Mouse (Mus musculus) cerebellum, postnatal 10 days (tissue): ENCODE data around the gene Samd4.
A peak's percentile ranks its signal among the peaks of the same experiment; 100 is the strongest.

ENCODE experiments used
- DNase-seq, 2 experiments: peaks; one replicate each; pipeline ENCODE4 v3.0.0; 2021; ENCODE audit warnings: mixed read lengths in 2 of 2

The Samd4 gene

DNA sequence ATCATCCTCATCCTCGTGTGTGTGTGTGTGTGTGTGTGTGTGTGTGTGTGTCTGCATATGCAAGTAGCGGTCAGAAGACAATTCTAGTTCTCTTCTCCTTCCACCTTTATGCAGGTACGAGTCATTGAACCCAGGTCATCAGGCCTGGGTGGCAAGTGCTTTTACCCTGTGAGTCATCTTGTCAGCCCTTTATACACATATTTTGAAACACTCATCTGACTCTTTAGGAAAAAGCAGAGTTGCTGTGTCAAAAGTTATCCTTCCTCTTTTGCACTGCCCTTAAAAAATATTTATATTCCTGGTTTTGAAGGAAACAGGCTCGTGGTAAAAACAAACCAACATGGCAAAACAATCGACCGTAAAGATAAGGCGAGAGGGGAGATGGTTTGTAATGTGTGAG, 29.8 kb downstream of the Samd4 start:
- DNase-seq = no peak

DNA sequence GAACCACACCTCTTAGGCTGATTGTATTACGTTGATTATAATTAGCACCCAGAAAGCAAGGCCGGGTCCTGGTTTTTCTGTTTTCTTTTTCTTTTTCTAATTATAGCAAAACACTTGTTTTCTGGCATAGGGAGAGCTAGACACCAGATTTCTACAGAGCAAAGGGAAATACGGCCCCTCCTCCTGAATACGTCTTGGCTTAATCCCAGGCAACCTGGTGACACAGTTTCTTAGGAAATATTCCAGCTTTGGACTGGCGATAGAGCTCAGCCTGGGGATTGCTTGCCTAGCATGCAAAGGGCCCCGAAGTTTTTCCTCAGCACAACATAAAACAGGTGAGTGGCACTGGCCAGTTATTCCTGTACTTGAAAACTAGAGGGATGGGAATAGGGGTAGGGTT, 31.7 kb downstream of the Samd4 start:
- DNase-seq = peak; percentile 75 to 82

DNA sequence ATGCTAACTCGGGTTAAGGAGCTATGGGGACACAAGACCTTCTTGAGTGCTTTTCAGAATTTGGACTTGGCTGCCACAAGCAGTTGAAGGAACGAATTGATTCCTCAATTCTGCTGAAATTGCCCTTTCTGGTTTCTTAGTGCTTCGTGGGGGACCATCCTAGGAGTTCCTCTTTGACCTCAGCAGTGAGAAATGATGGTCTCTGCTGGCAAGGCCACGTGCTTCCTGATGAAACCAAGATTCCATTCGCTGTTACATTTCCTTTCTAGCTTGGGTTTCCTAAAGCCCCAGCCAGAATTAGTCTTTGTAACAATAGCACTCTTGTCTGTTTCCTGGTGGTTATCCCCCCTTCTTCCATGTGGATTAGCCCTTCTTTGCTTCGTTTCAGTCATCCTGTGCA, 32.9 kb downstream of the Samd4 start:
- DNase-seq = no peak

DNA sequence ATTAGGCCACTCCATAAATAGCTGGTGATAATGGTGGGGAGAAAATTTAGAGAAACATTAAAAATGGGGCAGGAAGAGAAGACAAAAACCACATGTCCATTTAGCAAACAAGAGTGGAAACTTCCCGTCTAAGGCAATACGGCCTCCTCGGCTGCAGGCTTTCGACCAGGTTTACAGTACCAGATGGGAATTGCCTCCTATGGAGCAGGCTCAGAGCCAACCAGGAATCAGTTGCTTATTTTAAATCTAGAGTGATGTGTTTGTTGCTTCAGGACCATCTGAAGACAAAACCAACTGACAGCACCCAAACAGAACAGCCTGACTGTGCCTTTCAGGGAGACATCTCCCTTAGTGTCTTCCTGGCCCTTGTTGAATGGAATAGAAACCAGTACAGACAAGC, 33.9 kb downstream of the Samd4 start:
- DNase-seq = peak; percentile 75 to 76

DNA sequence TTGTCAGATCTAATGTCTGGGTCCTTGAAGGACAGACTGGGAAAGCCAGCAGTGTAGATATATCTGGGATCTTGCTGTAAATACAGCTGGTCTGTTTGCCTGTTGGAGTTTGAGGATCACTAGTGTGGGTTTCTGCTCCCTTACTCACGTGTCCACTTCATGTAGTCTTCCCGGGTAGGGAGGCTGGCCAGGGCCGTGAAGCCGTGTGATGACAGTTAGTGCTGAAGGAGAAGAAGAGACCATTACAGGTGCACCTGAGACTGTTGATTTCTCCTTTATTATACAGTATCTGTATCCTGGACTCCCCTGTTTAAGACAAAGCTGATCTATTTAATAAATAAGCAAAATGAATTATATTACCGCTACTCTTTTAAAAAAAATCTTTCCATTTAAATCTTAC, 34.5 kb downstream of the Samd4 start:
- DNase-seq = no peak

DNA sequence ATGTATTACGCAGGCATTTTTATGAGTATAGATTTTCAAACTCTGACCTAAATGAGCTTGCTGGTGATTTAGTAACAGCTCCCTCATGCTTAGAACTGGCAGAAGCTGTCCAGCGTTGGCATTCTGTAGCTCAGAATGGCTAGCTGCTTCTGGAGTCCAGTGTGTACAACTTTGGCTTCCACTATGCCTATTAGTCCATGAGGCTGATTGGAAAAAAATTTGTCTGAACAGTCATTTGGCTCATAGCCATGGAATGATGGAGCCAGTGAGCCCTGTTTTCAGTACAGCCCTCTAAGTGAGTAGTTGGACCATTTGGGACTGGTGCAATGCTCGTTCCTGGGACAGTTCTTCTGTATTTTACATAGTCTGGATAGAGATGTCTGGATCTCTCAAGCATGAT, 34.9 kb downstream of the Samd4 start:
- peak in 1 of 2 experiments; percentile 36 for DNase-seq

DNA sequence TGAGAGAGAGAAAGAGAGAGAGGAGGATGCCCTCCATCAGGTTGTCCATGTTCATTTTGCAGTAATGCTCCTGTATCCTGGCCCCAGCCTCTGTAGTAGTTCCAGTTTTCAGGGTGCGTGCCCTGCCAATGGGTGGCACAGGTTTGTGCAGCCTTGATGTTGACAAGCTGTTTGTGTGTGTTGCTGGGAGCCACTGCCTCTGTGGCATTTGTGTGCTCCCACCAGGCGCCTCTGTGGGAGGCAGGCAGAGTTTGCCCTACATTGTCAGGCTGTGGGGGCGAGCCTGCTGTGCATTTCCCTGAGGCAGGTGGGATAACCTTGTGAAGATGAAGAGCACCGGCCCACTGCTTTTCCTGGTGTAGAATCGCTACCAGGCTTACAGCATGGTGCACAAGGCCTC, 37.8 kb downstream of the Samd4 start:
- no peak for DNase-seq

DNA sequence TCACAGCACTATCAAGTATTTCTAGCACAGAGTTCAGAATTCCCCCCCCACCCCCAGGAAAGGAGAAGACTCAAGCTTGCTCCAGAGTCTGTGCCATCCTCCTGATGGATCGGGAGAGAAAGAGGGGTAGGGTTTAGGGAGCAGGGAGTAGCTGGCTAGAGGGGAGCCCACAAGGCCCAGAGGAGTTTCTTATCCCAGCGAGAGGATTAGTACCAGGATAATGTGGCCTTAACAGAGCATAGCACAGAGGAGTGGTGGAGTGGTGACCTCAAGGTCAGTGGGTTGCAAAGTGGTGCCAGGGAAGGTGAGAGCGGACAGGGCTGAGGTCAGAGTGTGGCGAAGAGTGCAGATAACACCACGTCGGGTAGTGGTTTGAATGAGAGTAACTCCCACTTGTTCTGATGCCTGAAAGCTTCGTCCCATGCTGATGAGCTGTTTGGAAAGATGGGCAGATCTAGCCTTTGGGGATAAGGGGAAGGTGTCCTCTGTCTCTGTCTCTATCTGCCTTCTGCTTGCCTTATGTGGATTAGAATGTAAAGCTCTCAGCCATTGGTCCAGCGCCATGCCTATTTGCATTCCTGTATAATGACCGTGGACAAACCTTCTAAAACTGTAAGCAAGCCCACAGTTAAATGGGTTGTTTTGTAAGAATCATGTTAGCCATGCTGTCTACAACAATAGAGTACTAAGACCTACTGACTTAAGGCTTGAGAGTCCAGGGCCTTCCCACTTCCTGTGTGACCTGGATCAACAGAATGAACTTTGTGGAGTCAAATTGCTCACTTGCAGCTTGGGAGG, 38.7 kb downstream of the Samd4 start:
- DNase-seq = no peak

DNA sequence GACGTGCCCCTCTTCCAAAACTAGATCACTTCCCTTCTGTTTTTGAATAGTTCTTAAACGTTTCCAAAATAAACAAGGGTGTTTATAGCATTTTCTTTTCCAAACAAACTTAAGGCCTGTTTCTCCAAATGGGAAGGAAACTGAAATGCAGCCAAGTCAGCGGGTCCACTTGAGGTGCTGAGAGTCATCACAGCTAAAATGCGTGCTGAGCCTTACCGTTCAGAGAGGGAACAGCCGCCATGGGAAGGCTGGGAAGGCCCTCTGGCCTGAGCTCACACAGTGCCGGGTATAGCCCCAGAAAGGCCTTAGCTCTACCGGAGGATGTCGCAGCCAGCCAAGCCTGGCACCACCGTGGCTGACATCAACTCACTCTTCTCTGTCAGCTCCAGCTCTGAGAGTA, 41.3 kb downstream of the Samd4 start:
- no peak for DNase-seq

DNA sequence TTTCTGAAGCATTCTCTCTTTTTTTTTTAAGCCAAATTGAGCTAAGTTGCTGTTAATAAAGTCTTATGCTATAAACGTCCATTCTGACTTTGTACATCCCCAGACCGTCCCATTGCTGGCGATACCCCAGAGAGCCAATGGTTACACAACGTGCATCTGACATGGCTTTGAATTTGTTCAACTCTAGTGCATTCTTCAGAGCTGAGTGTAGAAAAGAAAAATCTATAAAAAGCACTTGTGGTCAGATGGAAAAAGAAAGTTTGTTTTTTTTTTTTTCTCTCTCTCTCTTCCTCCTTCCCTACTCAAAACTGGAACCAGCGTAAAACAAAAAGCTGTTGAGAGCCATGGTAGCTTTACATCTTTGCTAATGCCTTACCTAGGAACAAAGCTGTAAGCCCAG, 41.8 kb downstream of the Samd4 start:
- no peak for DNase-seq

DNA sequence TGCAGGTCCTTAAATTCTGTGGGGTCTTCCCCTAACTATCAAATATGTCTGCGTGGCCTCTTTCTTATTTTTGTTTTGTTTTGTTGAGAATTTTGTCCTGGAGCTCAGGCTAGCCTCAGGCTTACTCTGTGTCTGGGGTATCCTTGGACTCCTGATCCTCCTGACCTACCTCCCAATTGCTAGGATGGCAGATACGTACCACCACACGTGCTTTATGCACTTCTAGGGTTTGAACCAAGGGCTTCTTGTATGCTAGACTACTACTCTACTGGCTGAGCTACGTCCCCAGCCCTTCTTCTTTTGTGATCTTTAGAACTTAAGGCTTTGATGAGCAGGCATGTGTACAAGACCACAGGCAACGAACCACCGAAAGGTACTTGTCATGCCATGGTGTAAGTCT, 45.9 kb downstream of the Samd4 start:
- DNase-seq = no peak

DNA sequence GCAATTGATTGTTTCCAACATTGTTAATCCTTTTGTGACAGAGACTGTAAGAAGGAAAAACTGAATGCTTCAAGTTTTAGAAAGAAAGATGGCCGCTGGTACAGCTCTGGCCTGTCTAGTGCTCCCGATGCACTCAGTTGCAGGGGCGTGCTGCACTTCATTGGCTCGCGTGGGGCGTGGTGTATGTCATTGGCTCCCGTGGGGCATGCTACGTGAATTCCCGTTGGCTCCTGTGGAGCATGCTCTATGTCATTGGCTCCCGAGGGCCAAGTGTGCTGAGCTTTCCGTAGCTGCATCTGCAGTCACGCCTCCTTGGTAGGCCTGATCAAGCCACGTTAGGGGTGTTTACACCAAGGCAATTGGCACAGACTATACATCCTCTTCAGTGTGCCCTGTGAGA, 49.5 kb downstream of the Samd4 start:
- DNase-seq = no peak

DNA sequence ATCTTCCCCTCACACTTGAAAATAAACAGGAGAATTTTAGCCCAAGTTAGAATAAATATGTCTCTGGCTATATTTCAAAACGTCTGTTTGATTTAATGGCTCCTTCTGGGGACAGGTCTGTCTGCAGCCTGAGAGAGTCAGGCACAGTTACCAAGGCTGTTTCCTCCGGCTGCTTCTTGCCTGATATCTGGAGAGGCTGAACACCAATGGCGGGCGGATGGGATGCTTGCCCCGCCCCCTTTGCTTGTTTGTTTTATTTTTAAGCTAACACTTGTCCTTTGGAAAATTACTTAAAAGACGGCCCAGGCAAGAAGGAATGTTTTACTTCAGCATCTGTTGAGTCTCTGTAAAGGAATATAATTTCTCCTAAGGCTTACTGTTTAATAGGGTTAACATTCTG, 50.1 kb downstream of the Samd4 start:
- no peak for DNase-seq

DNA sequence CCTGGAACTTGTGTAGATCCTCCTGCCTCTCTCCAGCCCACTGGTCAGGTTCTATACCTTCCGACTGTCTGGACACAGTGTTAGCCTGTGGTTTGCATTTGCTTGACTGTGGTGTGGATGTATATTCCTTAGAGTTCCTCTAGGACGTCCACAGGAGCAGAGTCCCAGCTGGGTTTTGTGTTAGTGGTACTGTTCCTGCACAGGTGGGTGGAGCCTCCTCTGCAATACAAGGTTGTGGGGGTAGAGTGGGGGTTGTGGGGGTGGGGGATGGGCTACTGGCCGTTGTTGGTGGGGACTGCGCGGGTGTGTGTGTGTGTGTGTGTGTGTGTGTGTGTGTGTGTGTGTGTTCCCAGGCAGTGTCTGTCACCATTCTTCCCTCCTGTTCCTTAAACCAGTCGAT, 58.4 kb downstream of the Samd4 start:
- no peak for DNase-seq

DNA sequence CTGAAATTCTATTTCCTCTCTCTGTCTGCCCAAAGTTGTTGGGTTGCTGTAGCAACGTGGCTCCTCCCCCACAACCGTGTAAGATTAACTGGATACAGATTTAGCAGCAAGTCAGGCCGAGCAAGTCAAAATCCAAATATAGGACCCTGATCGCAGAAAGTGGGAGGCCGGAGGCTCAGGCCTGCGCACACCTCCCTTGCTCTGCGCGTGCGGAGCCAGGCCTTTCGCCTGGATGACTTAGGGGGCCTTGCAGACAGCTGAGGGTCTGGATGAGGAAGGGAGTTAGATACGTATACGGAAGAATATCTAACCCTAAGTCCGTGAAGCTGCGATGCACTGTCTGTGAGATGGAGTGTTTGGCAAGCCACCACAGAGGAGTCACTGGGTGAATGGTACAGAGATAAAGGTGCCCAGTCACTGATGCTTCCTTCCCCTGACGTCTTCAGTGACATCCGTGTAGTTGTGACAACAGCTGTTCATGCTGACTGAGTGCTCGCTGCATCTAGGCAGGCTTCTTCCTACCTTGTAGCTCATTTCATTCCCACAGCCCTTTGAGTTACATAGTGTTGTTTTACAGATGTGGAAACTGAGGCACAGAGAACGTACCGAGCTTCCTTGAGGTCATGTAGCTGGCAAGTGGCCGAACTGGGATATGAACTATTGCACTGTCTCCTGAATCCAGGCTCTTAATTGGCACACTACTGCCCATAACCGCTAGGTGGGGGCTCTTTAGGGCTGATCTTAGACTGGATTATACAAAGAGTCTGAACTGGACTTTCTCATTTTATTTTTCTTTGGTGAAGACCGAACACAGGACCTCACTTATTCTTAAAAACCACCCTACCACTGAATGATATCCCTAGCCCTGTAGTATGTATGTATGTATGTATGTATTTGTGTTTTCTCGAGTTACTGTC, 59.5 kb downstream of the Samd4 start:
- peak; percentile 23 to 38 for DNase-seq

DNA sequence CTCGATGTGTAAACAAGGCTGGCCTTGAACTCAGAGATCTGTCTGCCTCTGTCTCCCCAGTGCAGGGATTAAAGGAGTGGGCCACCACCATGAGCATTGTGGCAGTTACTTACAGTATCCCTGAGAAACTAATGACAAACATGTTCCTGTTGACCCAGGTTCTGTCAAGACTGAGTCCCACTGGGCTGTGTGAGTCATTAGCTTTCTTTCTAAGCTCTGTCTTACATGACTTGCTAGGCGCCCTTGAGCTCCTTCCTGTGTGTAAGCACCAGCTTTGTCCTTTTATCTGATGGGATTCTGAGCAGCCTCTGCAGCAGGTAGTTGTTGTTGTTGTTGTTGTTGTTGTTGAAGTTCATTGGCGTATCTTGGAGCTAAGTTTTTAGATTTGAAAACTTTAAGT, 61.8 kb downstream of the Samd4 start:
- no peak for DNase-seq

DNA sequence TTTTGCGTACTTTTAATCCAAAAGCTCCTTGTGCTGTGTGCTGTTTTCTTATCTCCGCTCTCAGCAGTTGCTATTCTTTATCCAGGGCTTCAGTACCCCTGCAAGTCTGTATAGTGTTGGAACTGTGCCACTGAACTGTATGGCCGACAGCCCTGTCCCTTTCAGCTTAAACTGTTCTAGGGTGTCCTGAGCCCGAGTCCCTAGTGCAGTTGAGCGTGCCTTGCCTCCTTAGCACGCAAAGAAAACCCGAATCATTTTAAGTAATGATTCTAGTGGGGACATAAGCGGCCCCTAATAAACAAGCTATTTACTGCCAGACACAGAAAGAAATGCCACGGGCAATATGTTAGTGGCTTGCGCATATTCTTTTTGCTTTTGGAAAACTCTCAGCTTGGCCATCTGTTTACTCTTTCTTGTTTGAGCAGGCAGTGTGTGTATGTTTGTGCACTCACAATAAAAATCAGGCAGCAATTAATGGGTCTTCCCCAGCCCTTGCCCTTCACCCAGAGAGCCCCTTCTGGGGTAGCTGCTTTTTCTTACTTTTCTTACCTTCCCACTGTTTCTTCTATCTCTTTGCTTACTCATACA, 63.3 kb downstream of the Samd4 start:
- DNase-seq = no peak

DNA sequence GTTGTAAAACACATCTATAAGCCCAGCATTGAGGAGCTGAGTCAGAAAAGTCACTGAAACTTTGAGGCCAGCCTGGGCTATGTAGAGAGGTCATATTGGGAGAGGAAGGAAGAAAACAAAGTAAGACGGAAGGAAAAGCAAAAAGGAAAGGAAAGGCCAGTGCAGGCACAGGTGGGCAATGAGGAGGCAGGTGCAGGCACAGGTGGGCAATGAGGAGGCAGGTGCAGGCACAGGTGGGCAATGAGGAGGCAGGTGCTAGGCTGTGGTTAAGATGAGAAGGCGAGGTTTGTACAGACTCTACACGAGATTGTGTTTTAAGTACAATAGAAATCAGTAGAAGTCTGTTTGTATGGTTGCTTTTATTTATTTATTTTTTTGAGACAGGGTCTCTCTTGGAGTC, 65.0 kb downstream of the Samd4 start:
- DNase-seq = no peak

DNA sequence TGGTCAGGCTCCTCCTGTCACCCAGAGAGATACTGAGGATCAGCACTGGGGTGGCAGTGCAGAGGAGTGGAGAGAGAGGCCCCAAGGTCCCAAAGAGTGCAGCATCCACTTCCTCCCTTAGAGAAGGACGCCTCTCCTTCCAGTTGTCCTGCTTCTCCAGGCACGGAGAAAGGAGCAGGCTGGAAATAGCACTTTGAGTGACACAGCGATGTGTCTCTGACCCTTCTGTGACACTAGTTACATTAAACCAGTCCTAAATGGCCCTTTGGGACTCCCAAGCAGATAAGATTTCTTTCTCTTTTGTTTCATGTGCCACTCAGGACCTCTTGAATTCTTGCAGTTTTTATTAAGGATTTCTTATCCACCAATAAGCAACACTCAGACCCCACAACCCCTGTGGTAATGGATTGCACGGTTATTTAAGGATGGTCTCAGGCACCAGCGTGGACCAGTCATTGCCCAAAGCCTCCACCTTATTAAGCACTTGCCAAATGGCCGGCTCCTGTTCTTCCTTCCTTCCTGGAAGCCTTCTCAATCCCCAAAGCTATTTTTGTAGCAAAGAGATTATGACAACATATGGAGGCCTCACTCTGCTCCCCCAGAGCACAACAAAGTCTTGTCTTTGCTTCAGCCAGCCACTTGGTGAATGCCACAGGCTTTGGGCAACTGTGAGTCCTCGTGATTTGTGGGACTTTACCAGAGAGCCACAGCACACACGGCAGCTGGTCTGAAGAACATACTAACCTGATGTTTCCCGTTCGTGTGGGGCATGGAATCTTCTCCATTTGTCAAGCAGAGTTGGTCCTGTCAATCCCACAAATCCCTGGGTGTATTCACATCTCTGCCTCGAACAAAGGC, 68.1 kb downstream of the Samd4 start:
- DNase-seq = no peak

DNA sequence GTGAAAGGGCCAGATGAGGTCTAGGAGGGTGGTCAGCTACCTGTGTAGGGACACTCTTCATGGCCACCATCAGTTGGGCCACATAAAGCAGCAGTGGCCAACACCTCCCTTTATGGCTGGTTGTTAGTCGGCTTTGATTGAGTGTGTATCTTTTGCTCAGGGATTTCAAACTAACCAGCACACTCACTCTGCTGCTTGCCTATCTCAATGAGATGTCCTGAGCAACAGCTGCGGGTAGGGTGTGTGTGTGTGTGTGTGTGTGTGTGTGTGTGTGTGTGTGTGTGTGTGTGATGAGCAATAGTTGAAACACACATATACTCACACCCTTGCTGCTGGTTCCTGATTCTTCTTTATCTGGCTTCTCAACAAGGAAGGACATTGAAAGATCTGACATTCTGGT, 69.6 kb downstream of the Samd4 start:
- DNase-seq = no peak

DNA sequence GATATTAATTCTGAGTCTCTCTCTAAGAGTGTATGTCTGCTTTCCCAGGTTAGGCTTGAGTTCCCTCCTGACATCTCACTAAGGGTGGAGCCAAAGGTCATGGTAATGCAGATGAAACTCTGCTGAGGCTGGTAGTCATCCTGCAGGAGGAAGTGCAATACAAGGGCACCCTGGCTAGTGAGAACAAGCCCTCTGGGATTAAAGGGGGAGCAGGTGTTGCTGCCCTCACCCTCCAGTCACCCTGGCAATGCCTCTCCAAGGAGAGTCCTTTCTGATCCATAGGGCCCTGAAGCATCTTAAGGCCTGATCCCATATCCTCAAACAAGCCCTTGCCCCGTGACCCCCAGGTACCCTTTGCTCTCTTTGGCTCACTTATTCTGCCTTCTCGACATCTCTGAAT, 72.5 kb downstream of the Samd4 start:
- DNase-seq = no peak

DNA sequence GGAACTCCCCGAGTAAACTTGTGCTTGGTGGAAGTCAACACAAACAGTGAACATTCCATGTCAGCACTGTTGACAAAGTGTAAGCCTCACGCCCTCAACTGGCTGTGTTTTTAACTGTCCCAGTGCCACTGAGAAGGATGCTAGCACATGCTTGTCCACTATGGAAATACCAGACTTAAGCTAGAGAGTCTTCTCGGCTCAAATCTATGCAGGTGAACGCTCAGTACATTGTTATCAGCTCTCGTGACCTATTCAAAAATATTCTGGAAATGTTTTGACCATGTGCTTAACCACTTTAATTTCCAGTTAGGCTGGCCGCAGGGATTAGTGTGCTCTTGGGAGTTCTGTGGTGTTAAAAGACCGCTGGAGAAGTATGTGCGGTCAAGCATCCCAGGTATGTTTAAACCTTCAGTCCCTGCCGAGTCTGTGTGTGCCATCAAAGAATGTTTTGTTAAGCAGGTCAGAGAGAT, 73.0 kb downstream of the Samd4 start:
- no peak for DNase-seq

DNA sequence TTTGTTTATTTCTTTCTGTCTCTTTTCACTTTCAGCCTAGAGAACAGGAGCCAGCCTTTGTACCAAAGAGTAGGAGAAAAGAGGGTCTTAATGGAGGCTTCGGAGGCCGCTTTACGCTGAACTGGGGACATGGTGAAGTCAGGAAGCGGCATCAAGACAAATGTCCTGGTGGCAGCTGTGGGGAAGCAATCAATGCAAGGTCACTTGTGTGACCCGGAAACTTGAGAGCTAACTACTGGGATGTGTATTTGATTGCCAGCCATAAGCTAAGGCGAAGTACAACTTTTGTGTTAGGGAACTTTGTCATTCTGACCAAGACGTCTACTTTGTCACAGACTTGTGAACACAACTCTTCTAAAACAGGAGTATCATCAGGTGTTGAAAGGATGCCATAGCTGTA, 73.5 kb downstream of the Samd4 start:
- no peak for DNase-seq
